Mouse (Mus musculus): ENCODE measurements at regions not wholly inside any gene's neighbourhood (a gene's known extent, or its start where the extent isn't known, plus 50 kb on each side); places are given as distances from the start of the nearest gene placed in this dataset.

GRCm38 (mm10) chr8:127662776-127663499 lies 599.2 kb downstream of the Pard3 start:
- TF ChIP-seq ZC3H11A (IDR thresholded peaks at IDR 0.05; ENCODE audit: borderline replicate concordance, low read depth, low read length) = no peak
- no peak for TF ChIP-seq ZNF384 (IDR thresholded peaks at IDR 0.05; ENCODE audit: low read depth, low read length)
- TF ChIP-seq CHD2 (IDR thresholded peaks at IDR 0.05; ENCODE audit: low read depth, low read length) = no peak
- TF ChIP-seq MAFK (IDR thresholded peaks at IDR 0.05; ENCODE audit: insufficient read depth, low read depth, low read length) = no peak

All from ES-E14 (cell line).